Mouse (Mus musculus) hindbrain, embryonic 12.5 days (tissue): ENCODE data around the gene Csgalnact2. TPM values are rescaled to one million over a fixed set of nuclear protein-coding genes. Genes with fewer than 3 reads are reported as not detected.

ENCODE experiments used
- ATAC-seq: fragments of 200-750 bp; cut with Nextera tagmentation; 2 replicates; pipeline ENCODE4 v1.8.0; 2017; ENCODE audit warnings: moderate TSS enrichment; ENCODE audit not compliant: low FRiP score
- H3K27ac ChIP-seq: fragments of 300-500 bp; sonication (generic); 2 replicates; pipeline ENCODE4 v1.5.1; 2016; ENCODE audit warnings: mild to moderate bottlenecking
- H3K27me3 ChIP-seq: fragments of 300-500 bp; sonication (generic); 2 replicates; pipeline ENCODE4 v1.6.1; 2016; ENCODE audit warnings: mild to moderate bottlenecking
- H3K36me3 ChIP-seq: fragments of 300-500 bp; sonication (generic); 2 replicates; pipeline ENCODE4 v1.6.1; 2016; ENCODE audit warnings: mild to moderate bottlenecking
- H3K4me1 ChIP-seq: fragments of 300-500 bp; sonication (generic); 2 replicates; pipeline ENCODE4 v1.6.1; 2016
- H3K4me2 ChIP-seq: fragments of 300-500 bp; sonication (generic); replicated peaks from 2 replicates; pipeline ENCODE4 v1.6.1; 2016; ENCODE audit warnings: mild to moderate bottlenecking
- H3K4me3 ChIP-seq: fragments of 300-500 bp; sonication (generic); 2 replicates; pipeline ENCODE4 v1.5.1; 2016; ENCODE audit warnings: mild to moderate bottlenecking
- H3K9ac ChIP-seq: fragments of 300-500 bp; sonication (generic); 2 replicates; pipeline ENCODE4 v1.6.1; 2016; ENCODE audit warnings: mild to moderate bottlenecking, moderate library complexity
- H3K9me3 ChIP-seq: fragments of 300-500 bp; sonication (generic); replicated peaks from 2 replicates; pipeline ENCODE4 v1.6.1; 2016; ENCODE audit warnings: mild to moderate bottlenecking
- WGBS: fragments of 180-500 bp; shearing (Covaris S2); methylation state at CpG from one replicate; pipeline ENCODE4 v1.1.7; 2016; 5-methylcytosine and 5-hydroxymethylcytosine counted together
- polyA plus RNA-seq: library from polyadenylated mRNA; unstranded; fragments of >200 nt; fragmentation: Nextera tagmentation; extraction: Ambion mirVana; gene quantifications from 2 replicates; pipeline ENCODE4 v1.2.1, GENCODE M21; 2016

Csgalnact2 gene
- polyA plus RNA-seq, 1 experiment from 2014 or later, result 9.8 TPM

DNA sequence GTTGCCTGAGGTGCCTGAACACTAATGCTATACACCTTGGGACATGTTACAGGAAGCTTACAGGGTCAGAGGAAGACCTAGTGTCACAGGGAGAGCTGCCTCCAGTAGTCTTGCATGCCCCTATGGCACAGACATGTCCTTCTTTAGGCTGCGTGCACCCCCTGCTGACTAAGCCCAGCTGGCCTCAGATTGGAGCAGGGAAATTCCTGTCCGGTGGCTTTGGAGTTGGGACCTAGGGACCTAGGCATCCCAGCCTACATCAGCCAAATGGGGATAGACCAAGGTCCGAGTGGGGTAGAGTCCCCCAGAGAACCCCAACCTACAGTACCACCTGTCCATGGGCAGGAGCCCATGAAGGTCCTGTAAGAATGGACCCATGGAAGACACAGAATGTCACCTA is 56.6 kb downstream of the Csgalnact2 start:
- 78% methylated on average over 3 of the region's 3 CpGs for WGBS
- no peak overlapping the region for H3K27ac ChIP-seq
- H3K9ac ChIP-seq, result no peak overlapping the region
- peaks cover 5% of the 10 kb centered on the region; the same call in 1 of the 2 replicates for H3K4me1 ChIP-seq
- ATAC-seq, result no peak
- no peak overlapping the region for H3K4me2 ChIP-seq
- no peaks in the 10 kb centered on the region for H3K27me3 ChIP-seq
- H3K4me3 ChIP-seq, result no peak overlapping the region
- no peaks in the 10 kb centered on the region for H3K9me3 ChIP-seq
- no peaks in the 10 kb centered on the region for H3K36me3 ChIP-seq

DNA sequence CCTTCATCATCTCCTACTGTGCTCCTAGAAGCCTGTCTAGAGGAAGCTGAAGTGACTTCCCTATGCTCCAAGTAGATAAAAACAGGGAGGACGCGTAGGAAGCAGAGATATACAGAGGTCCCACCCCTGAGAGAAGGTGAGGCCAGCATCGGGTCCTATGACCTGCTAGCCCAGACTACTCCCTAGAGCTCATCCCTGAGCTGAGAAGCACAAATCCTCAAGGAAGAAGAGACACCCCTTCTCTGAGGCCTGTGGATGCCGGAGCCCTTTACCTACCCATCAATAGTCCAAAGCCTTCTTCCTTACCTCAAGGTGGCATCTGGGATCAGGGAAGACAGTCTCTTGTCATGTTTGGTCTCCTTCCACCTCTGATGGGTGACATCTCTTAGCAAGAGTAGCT is 58.2 kb downstream of the Csgalnact2 start:
- 0 out of 2 replicates have a peak, but pooled peaks have one; percentile 6 for ATAC-seq
- no peak overlapping the region for H3K4me3 ChIP-seq
- no peaks in the 10 kb centered on the region for H3K36me3 ChIP-seq
- no peaks in the 10 kb centered on the region for H3K9me3 ChIP-seq
- 90% methylated on average over 4 of the region's 4 CpGs for WGBS
- no peaks in the 10 kb centered on the region for H3K27me3 ChIP-seq
- no peak overlapping the region for H3K4me2 ChIP-seq
- no peak overlapping the region for H3K27ac ChIP-seq
- H3K4me1 ChIP-seq, result peaks cover 5% of the 10 kb centered on the region; the same call in 1 of the 2 replicates
- no peak overlapping the region for H3K9ac ChIP-seq

GRCm38 (mm10) chr6:118079762-118080465 is 59.0 kb downstream of the Csgalnact2 start:
- H3K4me1 ChIP-seq, result peaks cover 5% of the 10 kb centered on the region; the same call in 1 of the 2 replicates
- H3K9me3 ChIP-seq, result no peaks in the 10 kb centered on the region
- H3K4me2 ChIP-seq, result no peak overlapping the region
- peak; percentile 23; the same call in 1 of the 2 replicates for ATAC-seq
- H3K27ac ChIP-seq, result no peak overlapping the region
- no peaks in the 10 kb centered on the region for H3K36me3 ChIP-seq
- 59% methylated on average over 10 of the region's 10 CpGs for WGBS
- H3K9ac ChIP-seq, result no peak overlapping the region
- H3K4me3 ChIP-seq, result no peak overlapping the region
- H3K27me3 ChIP-seq, result no peaks in the 10 kb centered on the region

GRCm38 (mm10) chr6:118079292-118079691 is 59.6 kb downstream of the Csgalnact2 start:
- peaks cover 5% of the 10 kb centered on the region; the same call in 1 of the 2 replicates for H3K4me1 ChIP-seq
- no peaks in the 10 kb centered on the region for H3K36me3 ChIP-seq
- no peak overlapping the region for H3K4me2 ChIP-seq
- no peaks in the 10 kb centered on the region for H3K27me3 ChIP-seq
- ATAC-seq, result no peak
- H3K27ac ChIP-seq, result no peak overlapping the region
- no peak overlapping the region for H3K9ac ChIP-seq
- 69% methylated on average over 3 of the region's 3 CpGs for WGBS
- no peaks in the 10 kb centered on the region for H3K9me3 ChIP-seq
- H3K4me3 ChIP-seq, result no peak overlapping the region

DNA sequence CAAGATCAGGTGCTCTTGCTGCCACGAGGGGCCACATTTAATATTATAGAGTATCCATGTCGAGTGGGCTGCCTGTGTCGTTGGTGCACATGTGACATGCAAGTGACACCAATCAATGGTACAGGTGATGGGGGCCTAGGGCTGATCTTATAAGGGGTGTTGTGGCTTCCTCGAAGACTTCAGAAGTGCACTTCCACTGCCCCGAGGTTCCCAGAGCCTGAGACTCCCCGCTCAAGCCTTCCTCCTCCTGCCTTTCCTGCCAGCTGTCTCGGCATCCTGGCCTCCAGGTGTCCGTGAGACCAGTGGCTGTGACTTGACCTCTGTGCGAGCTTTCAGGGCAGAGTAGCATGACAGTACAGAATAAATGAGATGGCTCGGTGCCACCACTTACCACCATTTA is 60.2 kb downstream of the Csgalnact2 start:
- no peak overlapping the region for H3K9ac ChIP-seq
- H3K4me3 ChIP-seq, result no peak overlapping the region
- ATAC-seq, result no peak
- no peak overlapping the region for H3K4me2 ChIP-seq
- 77% methylated on average over 10 of the region's 10 CpGs for WGBS
- no peaks in the 10 kb centered on the region for H3K9me3 ChIP-seq
- no peaks in the 10 kb centered on the region for H3K27me3 ChIP-seq
- no peak overlapping the region for H3K27ac ChIP-seq
- peaks cover 5% of the 10 kb centered on the region; the same call in 1 of the 2 replicates for H3K4me1 ChIP-seq
- H3K36me3 ChIP-seq, result no peaks in the 10 kb centered on the region

DNA sequence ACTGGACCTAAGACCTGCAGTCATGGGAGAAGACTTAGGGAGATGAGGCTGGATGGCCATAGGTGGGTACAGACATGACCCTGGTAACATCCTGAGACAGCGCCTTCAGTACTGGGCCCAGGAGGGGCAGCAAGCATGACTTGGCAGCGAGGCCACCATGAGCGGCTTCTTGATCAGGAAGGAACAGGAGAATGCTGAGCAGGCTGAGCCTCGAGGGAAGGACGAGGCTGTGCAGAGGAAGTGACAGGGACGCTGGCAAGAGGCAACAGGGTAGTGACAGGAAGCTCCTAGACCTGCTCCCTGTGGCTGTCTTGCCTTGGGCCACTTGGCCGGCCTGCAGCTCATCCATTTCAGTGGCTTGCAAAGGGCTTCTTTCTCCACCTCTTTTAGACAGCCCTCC is 61.5 kb downstream of the Csgalnact2 start:
- Histone ChIP-seq H3K4me3 (no peak overlapping the region), H3K27me3 (no peaks in the 10 kb centered on the region), H3K36me3 (no peaks in the 10 kb centered on the region), H3K4me2 (no peak overlapping the region), H3K4me1 (peaks cover 5% of the 10 kb centered on the region; the same call in 1 of the 2 replicates), H3K9ac (no peak overlapping the region), H3K9me3 (no peaks in the 10 kb centered on the region), H3K27ac (no peak overlapping the region)
- ATAC-seq, result no peak
- WGBS, result 83% methylated on average over 7 of the region's 7 CpGs

- H3K4me3 ChIP-seq, result no peak overlapping the region
- ATAC-seq, result no peak
- no peaks in the 10 kb centered on the region for H3K27me3 ChIP-seq
- H3K36me3 ChIP-seq, result no peaks in the 10 kb centered on the region
- no peak overlapping the region for H3K27ac ChIP-seq
- WGBS, result 87% methylated on average over 8 of the region's 8 CpGs
- H3K9ac ChIP-seq, result no peak overlapping the region
- H3K4me1 ChIP-seq, result peaks cover 5% of the 10 kb centered on the region; the same call in 1 of the 2 replicates
- H3K4me2 ChIP-seq, result no peak overlapping the region
- no peaks in the 10 kb centered on the region for H3K9me3 ChIP-seq
Observed at GRCm38 (mm10) chr6:118076748-118077147, 62.2 kb downstream of the Csgalnact2 start.

DNA sequence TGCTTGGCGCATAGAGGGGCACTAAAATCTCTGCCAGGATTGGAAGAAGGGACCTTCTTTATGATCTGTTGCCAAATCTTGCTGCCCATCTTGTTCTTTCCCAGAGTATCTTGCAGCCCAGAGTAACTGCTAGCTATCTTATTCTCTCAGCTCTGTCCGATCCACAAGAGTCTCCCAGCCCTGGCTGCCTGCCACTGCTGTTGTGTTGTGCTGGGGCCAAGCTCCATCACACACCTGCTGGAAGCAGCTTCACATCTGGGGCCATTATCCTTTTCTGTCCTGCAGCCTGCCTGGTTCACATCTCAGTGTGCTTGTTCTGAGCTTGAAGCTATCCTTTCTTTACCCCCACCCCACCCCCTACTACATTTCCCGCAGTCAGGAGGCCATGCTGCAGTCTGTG is 62.7 kb downstream of the Csgalnact2 start:
- no peaks in the 10 kb centered on the region for H3K27me3 ChIP-seq
- H3K4me1 ChIP-seq, result peaks cover 5% of the 10 kb centered on the region; the same call in 1 of the 2 replicates
- no peaks in the 10 kb centered on the region for H3K9me3 ChIP-seq
- H3K4me3 ChIP-seq, result no peak overlapping the region
- no peak for ATAC-seq
- no peak overlapping the region for H3K4me2 ChIP-seq
- no peak overlapping the region for H3K9ac ChIP-seq
- no peaks in the 10 kb centered on the region for H3K36me3 ChIP-seq
- H3K27ac ChIP-seq, result no peak overlapping the region
- 85% methylated on average over 3 of the region's 3 CpGs for WGBS

- H3K4me3 ChIP-seq, result no peak overlapping the region
- no peak overlapping the region for H3K4me2 ChIP-seq
- H3K27ac ChIP-seq, result no peak overlapping the region
- 58% methylated on average over 3 of the region's 3 CpGs for WGBS
- H3K27me3 ChIP-seq, result no peaks in the 10 kb centered on the region
- ATAC-seq, result no peak
- no peaks in the 10 kb centered on the region for H3K9me3 ChIP-seq
- H3K4me1 ChIP-seq, result peaks cover 2% of the 10 kb centered on the region; the same call in 1 of the 2 replicates
- no peaks in the 10 kb centered on the region for H3K36me3 ChIP-seq
- no peak overlapping the region for H3K9ac ChIP-seq
Observed at GRCm38 (mm10) chr6:118074151-118074550, 64.8 kb downstream of the Csgalnact2 start.

GRCm38 (mm10) chr6:118072176-118072575 is 66.8 kb downstream of the Csgalnact2 start:
- no peaks in the 10 kb centered on the region for H3K4me1 ChIP-seq
- H3K4me3 ChIP-seq, result no peak overlapping the region
- WGBS, result 91% methylated on average over 1 of the region's 1 CpGs
- no peak for ATAC-seq
- no peak overlapping the region for H3K4me2 ChIP-seq
- no peak overlapping the region for H3K27ac ChIP-seq
- no peaks in the 10 kb centered on the region for H3K36me3 ChIP-seq
- no peaks in the 10 kb centered on the region for H3K9me3 ChIP-seq
- H3K9ac ChIP-seq, result no peak overlapping the region
- peaks cover 14% of the 10 kb centered on the region for H3K27me3 ChIP-seq

GRCm38 (mm10) chr6:118071416-118071815 is 67.5 kb downstream of the Csgalnact2 start:
- Histone ChIP-seq H3K36me3 (no peaks in the 10 kb centered on the region), H3K4me1 (peaks cover 6% of the 10 kb centered on the region), H3K9ac (no peak overlapping the region), H3K4me2 (no peak overlapping the region), H3K9me3 (no peaks in the 10 kb centered on the region), H3K27ac (no peak overlapping the region), H3K4me3 (no peak overlapping the region), H3K27me3 (peaks cover 22% of the 10 kb centered on the region)
- WGBS, result 63% methylated on average over 3 of the region's 3 CpGs
- ATAC-seq, result no peak

DNA sequence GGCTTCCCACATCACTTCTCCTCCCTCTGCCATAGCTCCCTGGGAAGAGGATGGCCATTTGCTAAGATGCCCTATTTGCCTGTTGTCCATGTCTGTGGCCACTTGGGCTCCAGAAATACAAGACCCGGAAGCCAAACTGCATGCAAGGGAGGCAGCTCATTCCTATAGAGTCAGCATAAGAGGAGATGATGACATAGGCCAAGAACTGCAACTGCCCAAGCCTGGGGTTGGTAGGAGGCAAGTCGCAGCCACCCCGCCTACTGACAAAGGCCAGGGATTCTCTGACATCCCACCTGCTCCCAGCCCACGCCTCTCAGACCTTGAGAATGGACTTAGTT is 68.0 kb downstream of the Csgalnact2 start:
- no peak for ATAC-seq

More for the DNA sequence above, 68.0 kb downstream of the Csgalnact2 start:
- 89% methylated on average over 4 of the region's 4 CpGs for WGBS
- H3K9me3 ChIP-seq, result no peaks in the 10 kb centered on the region
- H3K27ac ChIP-seq, result no peak overlapping the region
- H3K4me1 ChIP-seq, result peaks cover 10% of the 10 kb centered on the region
- no peak overlapping the region for H3K4me3 ChIP-seq
- peaks cover 26% of the 10 kb centered on the region for H3K27me3 ChIP-seq
- no peak overlapping the region for H3K4me2 ChIP-seq
- H3K36me3 ChIP-seq, result no peaks in the 10 kb centered on the region
- no peak overlapping the region for H3K9ac ChIP-seq
